Mouse (Mus musculus) retina, postnatal 1 day (tissue): ENCODE measurements at regions not wholly inside any gene's neighbourhood (a gene's known extent, or its start where the extent isn't known, plus 50 kb on each side); places are given as distances from the start of the nearest gene placed in this dataset.

Source experiments
- DNase-seq: peaks from one replicate; pipeline ENCODE4 v3.0.0-alpha.2; 2012

DNA sequence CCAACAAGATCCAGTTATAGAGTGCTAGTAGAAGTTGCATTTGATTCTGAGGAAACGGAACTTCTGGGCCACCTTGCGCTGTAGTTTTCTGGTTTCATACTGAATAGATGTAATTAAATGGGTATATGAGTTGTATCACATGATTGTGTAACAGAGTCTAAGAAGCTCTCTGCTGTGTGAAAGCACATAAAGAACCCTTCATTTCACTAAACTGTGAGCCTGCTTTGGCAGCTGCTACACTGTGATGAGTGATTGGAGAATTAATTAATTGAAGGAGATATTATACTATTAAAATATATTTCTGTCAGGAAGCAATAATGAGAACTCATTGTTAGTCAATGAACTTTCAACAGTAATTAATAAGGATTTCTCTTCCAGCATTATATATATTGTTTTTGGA lies 369.8 kb upstream of the Fbxo33 start:
- DNase-seq, result no peak

- DNase-seq, result no peak
Observed at GRCm38 (mm10) chr12:59582587-59582986, 363.1 kb upstream of the Fbxo33 start.

DNA sequence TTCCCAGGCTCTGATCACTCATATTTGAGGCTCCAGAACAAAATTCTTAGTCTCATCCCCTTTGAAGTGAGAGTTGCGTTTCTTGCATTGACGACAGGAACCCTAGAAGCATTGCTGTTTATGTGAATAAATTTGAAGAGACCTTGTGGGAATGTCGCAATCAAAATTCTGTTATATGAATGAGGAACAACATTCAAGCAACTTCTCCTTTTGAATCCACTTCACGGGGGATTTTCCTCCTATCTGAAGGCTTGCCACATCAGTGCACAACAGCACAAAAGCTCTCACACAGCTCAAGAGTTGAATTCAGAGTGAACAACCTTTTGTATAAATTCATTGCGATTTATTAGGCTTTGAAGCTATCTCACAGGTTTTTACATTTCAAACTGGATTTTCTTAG lies 360.2 kb upstream of the Fbxo33 start:
- no peak for DNase-seq

DNA sequence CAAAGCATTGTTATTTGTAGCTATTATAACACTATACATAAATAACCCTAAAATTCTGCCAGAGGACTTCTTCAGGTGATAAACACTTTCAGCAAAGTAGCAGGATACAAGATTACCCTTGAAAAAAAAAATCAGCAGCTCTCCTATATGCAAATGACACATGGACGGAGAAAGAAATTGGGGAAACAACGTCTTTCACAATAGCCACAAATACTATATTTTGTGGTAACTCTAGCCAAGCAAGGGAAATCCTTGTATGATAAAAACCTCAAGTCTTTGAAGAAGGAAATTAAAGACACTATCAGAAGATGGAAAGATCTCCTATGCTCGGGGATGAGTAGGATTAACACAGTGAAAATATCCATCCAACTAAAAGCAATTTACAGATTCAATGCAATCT lies 344.4 kb upstream of the Fbxo33 start:
- no peak for DNase-seq

GRCm38 (mm10) chr12:59539788-59540187 lies 320.3 kb upstream of the Fbxo33 start:
- no peak for DNase-seq

DNA sequence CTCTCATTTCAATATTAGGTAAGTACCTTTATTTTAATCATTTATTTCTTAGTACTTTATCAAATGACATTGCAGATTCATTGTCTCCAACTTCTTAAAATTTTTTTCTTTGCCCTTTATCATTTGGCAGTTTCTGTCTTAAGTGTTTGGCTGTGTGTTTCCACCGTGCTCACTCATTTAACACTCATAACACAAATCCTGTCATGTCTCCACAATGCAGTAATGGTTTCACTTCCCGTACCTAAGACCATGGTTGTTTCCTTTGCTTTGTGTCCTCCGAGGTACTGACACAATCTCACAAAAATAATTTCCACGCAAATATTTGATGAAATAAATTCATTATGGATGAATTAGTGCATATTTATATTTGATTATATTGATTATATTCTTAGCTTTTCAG lies 311.0 kb upstream of the Fbxo33 start:
- DNase-seq, result no peak

- no peak for DNase-seq
Observed at GRCm38 (mm10) chr12:59523368-59523767, 303.8 kb upstream of the Fbxo33 start.

- DNase-seq, result no peak
Observed at GRCm38 (mm10) chr12:59521946-59522345, 302.4 kb upstream of the Fbxo33 start.

DNA sequence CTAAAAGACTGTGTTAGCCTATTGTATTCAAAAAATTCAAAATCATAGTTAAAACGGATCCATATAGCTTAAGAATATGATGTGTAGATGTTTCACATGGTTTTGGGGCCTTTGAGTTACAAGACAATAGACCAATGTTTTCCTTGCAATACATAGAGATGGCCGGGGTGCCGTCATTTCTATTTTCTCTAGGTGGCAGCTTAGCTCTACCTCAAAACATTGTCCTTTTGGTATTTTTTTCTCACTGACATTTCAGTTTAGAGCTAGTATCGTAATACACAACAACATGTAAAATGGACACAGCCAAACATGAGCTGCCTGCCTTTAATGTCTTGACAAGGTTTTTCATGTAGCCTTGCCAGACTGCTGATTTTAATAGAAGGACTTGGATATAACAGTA lies 290.3 kb upstream of the Fbxo33 start:
- no peak for DNase-seq

DNA sequence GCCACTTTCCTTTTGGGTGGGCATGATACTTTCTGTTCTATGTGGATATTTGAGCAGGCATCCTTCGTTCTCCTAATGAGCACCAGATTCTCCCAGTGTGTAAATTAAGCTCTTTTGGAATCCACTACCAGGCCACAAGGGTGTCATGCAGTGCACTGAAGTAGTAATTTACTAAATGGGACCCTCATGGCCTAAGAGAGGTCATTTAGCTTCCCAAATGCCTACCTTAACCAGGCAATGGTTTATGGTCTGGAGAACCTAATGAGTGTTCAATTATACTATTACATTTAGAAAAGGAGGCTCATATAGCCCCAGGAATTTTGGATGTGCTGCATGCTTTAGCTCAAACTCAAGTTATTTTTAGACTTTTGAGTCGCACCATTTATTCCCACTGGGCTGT lies 289.6 kb upstream of the Fbxo33 start:
- DNase-seq, result no peak

- no peak for DNase-seq
Observed at GRCm38 (mm10) chr12:59507431-59507830, 287.9 kb upstream of the Fbxo33 start.

- no peak for DNase-seq
Observed at GRCm38 (mm10) chr12:59497434-59497833, 277.9 kb upstream of the Fbxo33 start.

DNA sequence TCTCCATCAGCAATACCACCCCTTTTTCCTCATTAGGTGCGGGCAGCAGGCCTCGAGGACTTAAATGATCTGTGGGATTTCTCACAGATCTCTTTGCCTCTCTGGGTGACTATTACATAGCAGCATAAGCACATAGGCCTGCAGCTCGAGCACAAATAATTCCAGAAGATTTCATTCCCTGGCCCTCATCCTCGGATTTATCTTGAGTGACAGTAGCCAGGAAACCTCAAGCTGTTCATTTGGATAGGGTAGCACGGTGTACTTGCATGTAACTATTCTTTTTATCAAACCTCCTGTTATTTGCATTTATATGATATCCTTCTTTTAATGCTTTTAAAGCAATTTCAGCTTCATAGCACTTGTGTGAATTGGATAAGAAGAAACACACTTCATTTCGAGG lies 268.5 kb upstream of the Fbxo33 start:
- DNase-seq, result no peak

DNA sequence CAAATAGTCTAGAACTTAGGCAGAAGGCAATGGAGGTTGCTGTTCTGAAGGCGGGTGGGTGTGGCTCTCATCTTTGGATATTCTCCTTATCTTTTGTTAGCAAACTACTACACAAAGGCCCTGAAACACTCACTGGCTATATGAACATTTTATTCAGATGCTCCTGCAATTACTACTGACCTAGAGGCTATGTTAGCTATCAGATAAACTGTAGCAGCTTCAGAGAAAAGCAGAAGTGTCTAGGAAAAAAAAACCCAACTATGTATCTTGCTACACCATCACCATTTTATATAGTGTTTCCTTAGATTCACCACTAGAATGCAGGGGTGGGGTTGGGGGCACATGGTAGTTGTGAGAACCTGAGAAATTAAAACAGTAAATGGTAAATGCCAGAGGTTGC lies 268.0 kb upstream of the Fbxo33 start:
- DNase-seq, result no peak

DNA sequence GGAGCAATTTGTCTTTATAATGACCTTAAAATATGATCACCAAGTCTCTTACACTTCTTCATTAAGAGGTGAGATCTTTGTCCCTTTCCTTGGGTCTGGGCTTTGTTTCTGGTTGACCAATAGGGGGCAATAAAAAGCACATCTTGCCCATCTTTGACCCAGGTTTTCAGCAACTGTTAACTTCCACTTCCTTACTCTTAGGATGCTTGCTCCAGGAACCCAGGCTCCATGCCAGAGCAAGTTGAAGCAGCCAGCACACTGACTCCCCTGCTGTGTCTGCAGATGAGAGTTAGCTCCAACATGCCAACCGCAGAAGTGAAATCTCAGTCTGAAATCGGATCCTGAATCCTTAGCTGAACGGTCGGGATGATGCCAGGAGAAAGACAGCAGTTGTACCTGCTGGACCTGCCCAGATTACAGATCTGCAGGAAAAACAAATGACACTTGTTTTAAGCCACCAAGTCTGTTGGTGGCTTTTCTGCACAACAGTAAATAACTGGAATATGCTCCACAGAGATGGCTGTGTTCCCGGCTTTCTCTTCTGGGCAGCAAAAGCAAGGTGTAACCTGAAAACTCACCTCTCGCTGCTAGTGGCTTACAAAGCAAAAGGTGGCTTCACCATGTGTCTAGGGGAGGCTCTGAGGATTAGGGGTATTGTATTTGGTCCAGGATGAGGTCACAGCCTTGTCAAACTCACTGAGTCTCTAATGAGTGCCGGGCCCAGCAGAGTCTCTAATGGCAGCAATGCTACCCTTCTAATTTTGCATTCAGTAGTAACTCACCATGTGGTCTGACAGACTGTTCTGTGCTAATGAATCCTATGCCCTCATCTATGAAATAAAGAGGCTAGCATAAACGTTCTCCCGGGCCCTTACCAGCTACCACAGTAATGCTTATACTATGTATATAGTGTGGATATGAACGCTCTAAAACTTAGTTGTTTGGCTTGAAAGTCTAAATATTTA lies 241.8 kb upstream of the Fbxo33 start:
- DNase-seq, result peak; percentile 64

DNA sequence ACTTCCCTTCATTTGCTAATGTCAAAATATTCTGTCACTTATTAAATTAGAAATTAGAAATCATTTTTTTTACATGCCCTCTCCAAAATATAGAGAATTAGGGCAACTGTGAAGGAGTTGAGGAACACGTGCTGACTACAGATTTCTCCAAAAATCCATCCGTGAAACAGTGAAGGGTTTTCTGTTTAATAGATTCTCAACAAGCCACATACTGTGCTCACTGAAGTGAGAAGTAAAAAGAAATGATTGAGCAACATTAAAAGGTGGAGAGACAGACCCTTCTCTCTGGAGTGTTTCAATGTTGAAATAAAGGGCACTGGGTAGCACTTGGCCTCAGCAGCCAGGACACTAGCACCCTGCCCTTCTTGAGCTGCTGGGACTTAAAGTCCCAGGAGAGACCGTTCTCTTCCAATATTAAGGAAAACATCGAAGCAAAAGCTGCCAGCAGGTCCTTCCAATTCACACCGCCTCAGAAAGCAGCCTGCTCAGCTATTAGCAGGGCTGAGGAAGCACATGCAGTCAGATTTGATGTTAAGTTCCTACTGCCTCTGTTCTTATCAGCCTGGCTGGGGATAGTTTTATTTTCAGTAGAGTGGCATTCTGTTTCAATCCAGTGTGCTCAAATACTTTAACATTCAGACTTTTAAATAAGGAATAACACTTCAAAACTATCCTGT lies 236.8 kb upstream of the Fbxo33 start:
- peak; percentile 25 for DNase-seq

- no peak for DNase-seq
Observed at GRCm38 (mm10) chr12:59415051-59415450, 195.5 kb upstream of the Fbxo33 start.

DNA sequence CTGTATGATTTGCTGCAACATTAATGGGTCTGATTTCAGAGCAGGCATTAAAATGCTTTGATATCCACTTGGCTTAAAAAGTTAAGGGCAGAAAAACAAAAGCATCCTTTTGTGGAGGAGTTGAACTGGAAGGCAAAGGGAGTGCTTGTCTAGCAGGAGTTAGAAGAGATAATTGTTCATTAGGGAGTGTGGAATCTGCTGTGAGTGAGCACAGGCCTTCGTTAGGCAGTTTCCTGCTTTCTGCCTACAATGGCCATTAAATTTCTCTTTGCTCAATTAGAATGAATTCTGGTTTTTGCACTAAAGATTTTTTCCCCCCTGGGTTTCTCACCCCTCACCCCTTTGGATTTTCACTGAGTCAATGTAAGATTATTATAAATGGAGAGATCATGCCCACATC lies 192.0 kb upstream of the Fbxo33 start:
- peak; percentile 70 for DNase-seq

GRCm38 (mm10) chr12:59391103-59391502 lies 171.6 kb upstream of the Fbxo33 start:
- no peak for DNase-seq

GRCm38 (mm10) chr12:59382812-59383211 lies 163.3 kb upstream of the Fbxo33 start:
- peak; percentile 64 for DNase-seq

GRCm38 (mm10) chr12:59341586-59341985 lies 122.1 kb upstream of the Fbxo33 start:
- no peak for DNase-seq

DNA sequence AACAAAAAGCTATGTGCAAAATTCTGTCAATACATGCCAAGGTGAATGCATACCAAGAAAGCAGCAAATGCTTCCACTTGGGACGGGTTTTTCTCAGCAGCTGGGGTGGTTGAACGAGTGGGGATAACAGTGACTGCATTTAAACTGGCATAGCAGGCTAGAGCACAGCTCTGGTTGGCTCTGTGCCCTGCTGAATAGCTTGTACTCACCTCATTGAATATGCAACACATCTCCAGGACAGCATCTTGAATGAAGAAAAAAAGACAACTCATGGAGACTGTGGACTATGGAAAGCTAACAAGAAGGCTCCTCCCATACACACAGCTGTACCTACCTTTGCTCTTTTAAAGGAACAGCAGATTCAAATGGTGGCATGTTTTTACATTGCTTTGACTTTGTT lies 111.2 kb upstream of the Fbxo33 start:
- DNase-seq, result no peak

GRCm38 (mm10) chr12:59312703-59313102 lies 93.2 kb upstream of the Fbxo33 start:
- no peak for DNase-seq

- no peak for DNase-seq
Observed at GRCm38 (mm10) chr12:59307958-59308357, 88.4 kb upstream of the Fbxo33 start.
